Mouse (Mus musculus) CH12.LX (cell line): ENCODE data around the gene AA986860. TPM values are rescaled to one million over a fixed set of nuclear protein-coding genes. Genes with fewer than 3 reads are reported as not detected.

Experiments
- DNase-seq: peaks from one replicate; pipeline ENCODE4 v3.0.0-alpha.2; 2013; ENCODE audit errors: extremely low read depth
- H3K27ac ChIP-seq: 2 replicates; pipeline ENCODE4 v1.5.1; 2012; ENCODE audit warnings: low read depth, mild to moderate bottlenecking, control low read depth, moderate library complexity; ENCODE audit not compliant: insufficient read depth
- H3K27me3 ChIP-seq: replicated peaks from 2 replicates; pipeline ENCODE3; 2012; ENCODE audit warnings: inconsistent platforms
- H3K36me3 ChIP-seq, 2 experiments: replicated peaks in 1 of 2; 2 replicates each; pipeline versions ENCODE3 to v1.6.1; 2012; ENCODE audit warnings: inconsistent platforms in 1 of 2, low read length in 1 of 2, mild to moderate bottlenecking in 1 of 2, mixed read lengths in 1 of 2, moderate library complexity in 1 of 2; ENCODE audit not compliant: control insufficient read depth in 1 of 2, insufficient read depth in 1 of 2
- H3K4me1 ChIP-seq, 2 experiments: 2 replicates each; pipeline ENCODE4 v1.6.1; 2012; ENCODE audit warnings: inconsistent platforms in 1 of 2, moderate library complexity in 1 of 2; ENCODE audit not compliant: insufficient read depth in 2 of 2, control insufficient read depth in 1 of 2
- H3K4me2 ChIP-seq: 2 replicates; pipeline ENCODE4 v1.6.1; 2012; ENCODE audit warnings: low read depth, mild to moderate bottlenecking, control low read depth; ENCODE audit not compliant: poor library complexity, insufficient read depth, severe bottlenecking
- H3K4me3 ChIP-seq, 3 experiments: fragments of 150-350 bp in 1 of 3; sonication (generic) in 1 of 3; replicated peaks in 1 of 3; 2 replicates each; pipeline versions ENCODE3 to v1.5.1; 2011 to 2012; ENCODE audit warnings: low read depth in 2 of 3, low read length in 2 of 3, mild to moderate bottlenecking in 2 of 3, moderate library complexity in 2 of 3, control low read depth in 1 of 3, improper control_type of control experiment in 1 of 3, inconsistent platforms in 1 of 3, mixed read lengths in 1 of 3; ENCODE audit not compliant: poor library complexity in 1 of 3
- H3K79me2 ChIP-seq: replicated peaks from 2 replicates; pipeline ENCODE4 v1.6.1; 2012; ENCODE audit warnings: mild to moderate bottlenecking, moderate library complexity; ENCODE audit not compliant: control insufficient read depth, poor library complexity, insufficient read depth, severe bottlenecking; ENCODE audit errors: extremely low read depth
- H3K9ac ChIP-seq: 2 replicates; pipeline ENCODE4 v1.6.1; 2012; ENCODE audit warnings: low read depth, mild to moderate bottlenecking, control low read depth, moderate library complexity; ENCODE audit not compliant: insufficient read depth
- H3K9me3 ChIP-seq: replicated peaks from 2 replicates; pipeline ENCODE3; 2012; ENCODE audit warnings: low read length, inconsistent platforms, mixed read lengths
- BHLHE40 ChIP-seq: IDR thresholded peaks from 2 replicates; pipeline ENCODE4 v1.6.1; 2011; ENCODE audit warnings: mild to moderate bottlenecking, low read depth, low read length, improper control_type of control experiment
- CHD1 ChIP-seq: IDR thresholded peaks from 2 replicates; pipeline ENCODE4 v1.6.1; 2012; ENCODE audit warnings: low read depth, low read length, improper control_type of control experiment, inconsistent platforms
- CHD2 ChIP-seq: IDR thresholded peaks from 2 replicates; pipeline ENCODE4 v1.6.1; 2011; ENCODE audit warnings: low read length, improper control_type of control experiment
- CTCF ChIP-seq, 2 experiments: IDR thresholded peaks in 1 of 2; conservative IDR thresholded peaks in 1 of 2; 2 replicates each; pipeline ENCODE4 v1.5.1; 2011 to 2012; ENCODE audit warnings: low read depth in 2 of 2, low read length in 2 of 2, improper control_type of control experiment in 1 of 2, inconsistent platforms in 1 of 2, mild to moderate bottlenecking in 1 of 2, moderate library complexity in 1 of 2
- E2F4 ChIP-seq: IDR thresholded peaks from 2 replicates; pipeline ENCODE4 v1.6.1; 2011; ENCODE audit warnings: low read depth, low read length, improper control_type of control experiment; ENCODE audit not compliant: insufficient replicate concordance
- ELF1 ChIP-seq: IDR thresholded peaks from 2 replicates; pipeline ENCODE4 v1.6.1; 2014; ENCODE audit warnings: low read depth, mild to moderate bottlenecking, inconsistent platforms, low read length, improper control_type of control experiment
- ETS1 ChIP-seq: conservative IDR thresholded peaks from 2 replicates; pipeline ENCODE4 v1.6.1; 2012; ENCODE audit warnings: low read depth, mild to moderate bottlenecking, inconsistent platforms, low read length, improper control_type of control experiment, moderate library complexity
- HCFC1 ChIP-seq: IDR thresholded peaks from 2 replicates; pipeline ENCODE4 v1.6.1; 2012; ENCODE audit warnings: low read depth, mild to moderate bottlenecking, inconsistent platforms, low read length, improper control_type of control experiment
- IRF4 ChIP-seq: IDR thresholded peaks from 2 replicates; pipeline ENCODE4 v1.6.1; 2014; ENCODE audit warnings: low read depth, mild to moderate bottlenecking, inconsistent platforms, low read length, improper control_type of control experiment
- JUN ChIP-seq: IDR thresholded peaks from 2 replicates; pipeline ENCODE4 v1.6.1; 2011; ENCODE audit warnings: low read depth, mild to moderate bottlenecking, low read length, improper control_type of control experiment, moderate library complexity; ENCODE audit not compliant: insufficient read depth
- KAT2A ChIP-seq: IDR thresholded peaks from 2 replicates; pipeline ENCODE4 v1.6.1; 2012; ENCODE audit warnings: low read length, improper control_type of control experiment, inconsistent platforms; ENCODE audit not compliant: insufficient replicate concordance
- MAFK ChIP-seq: IDR thresholded peaks from 2 replicates; pipeline ENCODE4 v1.6.1; 2011; ENCODE audit warnings: low read length, improper control_type of control experiment; ENCODE audit not compliant: insufficient replicate concordance
- MAX ChIP-seq: IDR thresholded peaks from 2 replicates; pipeline ENCODE4 v1.6.1; 2011; ENCODE audit warnings: low read length, improper control_type of control experiment
- MEF2A ChIP-seq: IDR thresholded peaks from 2 replicates; pipeline ENCODE4 v1.6.1; 2014; ENCODE audit warnings: low read depth, mild to moderate bottlenecking, inconsistent platforms, low read length, improper control_type of control experiment, borderline replicate concordance
- MXI1 ChIP-seq: IDR thresholded peaks from 2 replicates; pipeline ENCODE4 v1.6.1; 2011; ENCODE audit warnings: mild to moderate bottlenecking, low read depth, low read length, improper control_type of control experiment
- MYC ChIP-seq: IDR thresholded peaks from 2 replicates; pipeline ENCODE4 v1.6.1; 2011; ENCODE audit warnings: low read depth, mild to moderate bottlenecking, improper control_type of control experiment, low read length
- NELFE ChIP-seq: IDR thresholded peaks from 2 replicates; pipeline ENCODE4 v1.6.1; 2011; ENCODE audit warnings: low read depth, low read length, improper control_type of control experiment
- NRF1 ChIP-seq: IDR thresholded peaks from 2 replicates; pipeline ENCODE4 v1.6.1; 2014; ENCODE audit warnings: low read depth, mild to moderate bottlenecking, inconsistent platforms, low read length, improper control_type of control experiment, moderate library complexity
- POLR2AphosphoS2 ChIP-seq: IDR thresholded peaks from 2 replicates; pipeline ENCODE4 v1.6.1; 2011; ENCODE audit warnings: low read depth, low read length, improper control_type of control experiment
- RAD21 ChIP-seq: IDR thresholded peaks from 2 replicates; pipeline ENCODE4 v1.6.1; 2011; ENCODE audit warnings: low read depth, mild to moderate bottlenecking, low read length, improper control_type of control experiment, moderate library complexity
- SIN3A ChIP-seq: IDR thresholded peaks from 2 replicates; pipeline ENCODE4 v1.6.1; 2012; ENCODE audit warnings: low read length, improper control_type of control experiment, inconsistent platforms
- SMC3 ChIP-seq: IDR thresholded peaks from 2 replicates; pipeline ENCODE4 v1.6.1; 2011; ENCODE audit warnings: low read depth, low read length, improper control_type of control experiment
- TBP ChIP-seq: conservative IDR thresholded peaks from 2 replicates; pipeline ENCODE4 v1.6.1; 2011; ENCODE audit warnings: low read depth, low read length, improper control_type of control experiment
- UBTF ChIP-seq: IDR thresholded peaks from 2 replicates; pipeline ENCODE4 v1.6.1; 2012; ENCODE audit warnings: low read depth, mild to moderate bottlenecking, inconsistent platforms, low read length, improper control_type of control experiment, moderate library complexity
- USF2 ChIP-seq: conservative IDR thresholded peaks from 2 replicates; pipeline ENCODE4 v1.6.1; 2011; ENCODE audit warnings: low read depth, low read length, improper control_type of control experiment
- ZC3H11A ChIP-seq: IDR thresholded peaks from 2 replicates; pipeline ENCODE4 v1.6.1; 2012; ENCODE audit warnings: low read depth, mild to moderate bottlenecking, inconsistent platforms, low read length, improper control_type of control experiment
- ZKSCAN1 ChIP-seq: IDR thresholded peaks from 2 replicates; pipeline ENCODE4 v1.6.1; 2012; ENCODE audit warnings: low read depth, inconsistent platforms, low read length, improper control_type of control experiment, borderline replicate concordance
- ZMIZ1 ChIP-seq: IDR thresholded peaks from 2 replicates; pipeline ENCODE4 v1.6.1; 2012; ENCODE audit warnings: low read depth, mild to moderate bottlenecking, inconsistent platforms, low read length, improper control_type of control experiment
- ZNF384 ChIP-seq: IDR thresholded peaks from 2 replicates; pipeline ENCODE4 v1.6.1; 2012; ENCODE audit warnings: low read depth, low read length, improper control_type of control experiment, inconsistent platforms
- dilution Hi-C: fragments of 300-500 bp; cut with MboI; formaldehyde crosslinking; loops from 2 replicates; pipeline ENCODE4 v1.14.3; 2020; ENCODE audit warnings: low sequenced_read_pairs; ENCODE audit not compliant: extremely low pct_unique_long_range_greater_than_20kb, extremely low pct_ligation_motif_present
- in situ Hi-C: fragments of 300-500 bp; cut with MboI; formaldehyde crosslinking; loops from 3 replicates; pipeline ENCODE4 v1.14.3; 2019; ENCODE audit warnings: low sequenced_read_pairs, low pct_ligation_motif_present, low pct_unique_long_range_greater_than_20kb, mixed read lengths
- polyA plus RNA-seq: library from polyadenylated mRNA; unstranded; fragments of >175 nt; gene quantifications from 2 replicates; pipeline ENCODE4 v1.2.1, GENCODE M21; 2012; ENCODE audit warnings: low read depth; ENCODE audit not compliant: insufficient read length
- total RNA-seq, 2 experiments: library from RNA; depleted of rRNA; stranded (reverse); fragments of 300-350 nt in 1 of 2; fragments of >200 nt in 1 of 2; gene quantifications; 2 replicates each; pipeline ENCODE4 v1.2.3; 2012 to 2014

AA986860 gene
- total and polyA plus RNA-seq, 3 experiments: 0.25 to 0.61 (median 0.28) TPM

GRCm38 (mm10) chr1:130714046-130714445 is 17.7 kb upstream of the AA986860 start:
- TF ChIP-seq ZC3H11A (no peak), MYC (no peak), KAT2A (no peak), NELFE (no peak), CHD2 (no peak), BHLHE40 (no peak), UBTF (no peak), USF2 (no peak), CHD1 (no peak), HCFC1 (no peak), SMC3 (no peak), MAX (no peak), MEF2A (no peak), SIN3A (no peak), POLR2AphosphoS2 (no peak), ZMIZ1 (no peak), E2F4 (no peak)
- DNase-seq: peak; percentile 7
- dilution Hi-C loops (no loop called here), in situ Hi-C loops (loop anchor here (10.0 kb wide), 2 partner anchors 271 to 341 kb away; no protein-coding TSS in a partner anchor)
- H3K27ac ChIP-seq: no peak overlapping the region
- no peak overlapping the region for H3K4me2 ChIP-seq
- H3K79me2 ChIP-seq: peaks cover 10% of the 10 kb centered on the region
- H3K4me3 ChIP-seq: no peak overlapping the region
- no peaks in the 10 kb centered on the region for H3K9me3 ChIP-seq
- no peak overlapping the region for H3K9ac ChIP-seq
- peaks cover 2 to 17% of the 10 kb centered on the region in 2 experiments for H3K36me3 ChIP-seq
- H3K27me3 ChIP-seq: no peaks in the 10 kb centered on the region
- H3K4me1 ChIP-seq: peaks cover 6 to 36% of the 10 kb centered on the region in 2 experiments

- Histone ChIP-seq H3K9me3 (no peaks in the 10 kb centered on the region), H3K9ac (peak within 1 kb of the TSS; percentile 89), H3K4me3 (peak within 1 kb of the TSS; percentile 92 to 98 (median 93)), H3K36me3 (peaks cover 0 to 13% of the 10 kb centered on the region in 2 experiments), H3K27me3 (no peaks in the 10 kb centered on the region), H3K4me2 (peak within 1 kb of the TSS; percentile 49), H3K27ac (peak within 1 kb of the TSS; percentile 16), H3K79me2 (peaks cover 15% of the 10 kb centered on the region), H3K4me1 (peaks cover 6 to 41% of the 10 kb centered on the region in 2 experiments)
- peak; percentile 93 for DNase-seq
- dilution Hi-C loops (no loop called here), in situ Hi-C loops (loop anchor here (10.0 kb wide), 2 partner anchors 269 to 339 kb away; no protein-coding TSS in a partner anchor)
- no peak for TF ChIP-seq ZNF384
- TF ChIP-seq ZKSCAN1: no peak
- peak; percentile 63 for TF ChIP-seq HCFC1
- no peak for TF ChIP-seq NRF1
- TF ChIP-seq MAFK: no peak
- no peak for TF ChIP-seq ELF1
- TF ChIP-seq E2F4: no peak
- TF ChIP-seq MXI1: peak; percentile 75
- peak; percentile 74; the same call in 1 of the 2 replicates for TF ChIP-seq NELFE
- TF ChIP-seq ETS1: no peak
- peak; percentile 83 for TF ChIP-seq SIN3A
- no peak for TF ChIP-seq ZC3H11A
- TF ChIP-seq RAD21: no peak
- peak; percentile 74 for TF ChIP-seq TBP
- peak; percentile 14; the same call in 1 of the 2 replicates for TF ChIP-seq IRF4
- no peak for TF ChIP-seq SMC3
- no peak for TF ChIP-seq CHD1
- peak; percentile 58 for TF ChIP-seq BHLHE40
- no peak for TF ChIP-seq MEF2A
- TF ChIP-seq JUN: no peak
- TF ChIP-seq USF2: peak; percentile 89
- TF ChIP-seq POLR2AphosphoS2: peak; percentile 67; the same call in 1 of the 2 replicates
- peak; percentile 99 for TF ChIP-seq CHD2
- TF ChIP-seq ZMIZ1: no peak
- TF ChIP-seq CTCF (conservative IDR thresholded peaks at IDR 0.05 in 1 of 2, IDR thresholded peaks at IDR 0.05 in 1 of 2; ENCODE audit: low read depth in 2 of 2, low read length in 2 of 2): no peak
Observed at GRCm38 (mm10) chr1:130715561-130716217, 16.1 kb upstream of the AA986860 start, which contains the start of gene Gm29427. Gm29427 (minus strand) TSS chr1:130715799.
